Mouse (Mus musculus) layer of hippocampus, postnatal 14 days (tissue): ENCODE measurements around the gene Bub3. TPM values are rescaled to one million over a fixed set of nuclear protein-coding genes. Genes with fewer than 3 reads are reported as not detected.

Experiments
- DNase-seq, 2 experiments: peaks; one replicate each; pipeline ENCODE4 v3.0.0; 2021 to 2022; ENCODE audit warnings: low spot score in 2 of 2, mixed read lengths in 1 of 2
- total RNA-seq, 2 experiments: library from RNA; stranded (reverse); gene quantifications; 2 replicates each; pipeline ENCODE4 v1.2.3; 2021

The Bub3 gene
- total RNA-seq, 2 experiments from 2014 or later: 52.9 to 56.1 TPM

DNA sequence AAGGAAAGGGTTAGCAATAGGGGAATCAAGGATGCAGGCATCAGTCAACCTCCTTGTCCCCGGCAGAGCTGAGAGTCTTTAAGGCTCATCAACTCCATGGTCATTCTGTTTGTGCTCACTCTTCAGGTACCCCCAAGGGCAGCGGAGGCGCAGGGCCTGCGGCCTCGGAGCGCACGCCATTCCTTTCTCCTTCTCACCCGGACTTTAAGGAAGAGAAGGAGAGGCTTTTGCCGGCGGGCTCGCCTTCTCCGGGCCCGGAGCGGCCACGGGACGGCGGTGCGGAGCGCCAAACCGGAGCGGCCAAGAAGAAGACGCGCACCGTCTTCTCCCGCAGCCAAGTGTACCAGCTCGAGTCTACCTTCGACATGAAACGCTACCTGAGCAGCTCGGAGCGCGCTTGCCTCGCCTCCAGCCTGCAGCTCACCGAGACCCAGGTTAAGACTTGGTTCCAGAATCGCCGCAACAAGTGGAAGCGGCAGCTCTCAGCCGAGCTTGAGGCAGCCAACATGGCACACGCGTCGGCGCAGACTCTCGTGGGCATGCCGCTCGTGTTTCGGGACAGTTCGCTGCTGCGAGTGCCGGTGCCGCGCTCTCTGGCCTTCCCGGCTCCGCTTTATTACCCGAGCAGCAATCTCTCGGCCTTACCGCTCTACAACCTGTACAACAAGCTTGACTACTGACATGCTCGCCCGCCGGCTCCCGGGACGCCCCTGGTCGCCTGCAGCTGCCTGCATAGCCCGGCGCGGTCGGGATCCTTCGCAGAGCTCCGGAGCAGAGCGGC lies 4.5 kb upstream of the Bub3 start:
- DNase-seq: no peak

DNA sequence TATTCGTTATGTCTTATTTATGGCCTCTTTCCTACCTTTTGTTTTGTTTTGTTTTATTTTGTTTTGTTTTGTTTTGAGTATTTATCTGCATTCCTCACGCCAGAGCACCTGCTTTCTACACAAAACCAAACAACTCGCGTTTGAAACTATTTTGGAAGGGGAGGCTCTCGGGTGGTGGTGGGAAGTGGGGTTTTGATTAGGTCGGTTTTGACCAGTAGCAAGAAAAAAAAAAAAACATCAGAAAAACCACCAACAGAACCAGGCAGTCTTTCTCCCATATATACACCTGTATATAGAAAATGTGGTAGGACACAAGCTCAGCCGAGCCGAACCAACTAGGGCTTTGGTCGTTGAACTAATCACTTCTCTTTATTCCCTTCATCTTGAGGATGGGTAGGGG lies 3.9 kb upstream of the Bub3 start:
- no peak for DNase-seq

DNA sequence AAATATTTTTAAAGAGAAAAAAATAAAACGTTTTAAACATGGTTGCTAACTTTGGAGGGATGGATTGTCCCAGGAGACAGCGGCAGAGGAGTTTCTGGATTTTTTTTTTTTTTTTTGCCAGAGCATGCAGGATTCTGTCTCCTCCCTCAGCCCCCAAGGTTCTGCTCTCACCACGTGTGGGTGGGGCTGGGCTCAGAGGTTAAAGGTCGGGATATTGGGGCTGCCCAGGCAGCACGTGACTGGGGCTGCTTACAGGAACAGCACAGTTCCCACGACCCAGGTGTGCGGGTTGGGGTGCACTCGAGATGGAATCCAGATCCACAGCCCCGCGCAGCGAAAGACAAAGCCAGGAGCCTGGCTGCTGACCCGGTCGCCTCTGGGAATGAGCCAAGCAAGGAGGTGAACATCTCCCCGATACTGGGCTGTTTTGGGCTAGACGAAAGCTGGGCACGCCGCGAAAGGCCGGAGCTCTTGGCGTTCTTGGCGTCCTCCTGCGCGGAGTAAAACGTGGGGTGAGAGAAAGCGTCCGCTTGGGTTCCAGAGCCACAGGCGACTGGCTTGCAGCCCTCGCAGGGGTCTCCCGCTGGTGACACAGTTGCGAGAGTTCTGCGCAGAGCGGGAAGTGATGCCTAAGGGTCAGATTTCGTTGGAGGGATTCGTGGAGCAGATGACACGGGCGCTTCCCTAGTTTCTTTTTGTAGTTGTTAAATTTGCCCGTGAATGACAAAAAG lies 3.3 kb upstream of the Bub3 start:
- DNase-seq: no peak

DNA sequence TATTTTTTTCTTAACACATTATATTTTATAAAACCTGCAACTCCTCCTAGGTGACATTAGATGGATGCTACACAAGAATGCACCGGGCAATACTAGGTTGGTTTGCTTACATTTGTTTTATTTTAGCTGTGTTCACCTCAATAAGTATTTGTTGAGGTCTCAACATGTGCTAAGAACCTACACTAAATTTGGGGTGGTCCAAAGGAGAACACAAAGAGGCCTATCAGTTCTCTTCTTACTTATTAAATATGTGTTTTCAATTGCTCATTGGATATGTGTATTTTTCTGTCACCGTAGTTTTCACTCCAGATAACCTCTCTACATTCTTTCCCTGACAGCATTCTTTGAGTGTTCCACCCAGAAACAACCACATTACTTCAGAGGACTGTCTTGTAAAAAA lies 2.3 kb upstream of the Bub3 start:
- DNase-seq: no peak

DNA sequence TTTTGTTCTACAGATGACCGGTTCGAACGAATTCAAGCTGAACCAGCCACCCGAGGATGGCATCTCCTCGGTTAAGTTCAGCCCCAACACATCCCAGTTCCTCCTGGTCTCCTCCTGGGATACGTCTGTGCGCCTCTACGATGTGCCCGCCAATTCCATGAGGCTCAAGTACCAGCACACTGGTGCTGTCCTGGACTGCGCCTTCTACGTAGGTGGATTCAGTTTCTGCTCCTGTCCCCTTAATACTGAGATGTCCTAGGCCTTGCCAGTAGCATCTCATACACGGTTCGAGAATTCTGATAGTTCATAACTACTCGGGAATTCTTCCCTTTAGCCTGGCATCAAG lies 648 bp downstream of the Bub3 start:
- DNase-seq: no peak

DNA sequence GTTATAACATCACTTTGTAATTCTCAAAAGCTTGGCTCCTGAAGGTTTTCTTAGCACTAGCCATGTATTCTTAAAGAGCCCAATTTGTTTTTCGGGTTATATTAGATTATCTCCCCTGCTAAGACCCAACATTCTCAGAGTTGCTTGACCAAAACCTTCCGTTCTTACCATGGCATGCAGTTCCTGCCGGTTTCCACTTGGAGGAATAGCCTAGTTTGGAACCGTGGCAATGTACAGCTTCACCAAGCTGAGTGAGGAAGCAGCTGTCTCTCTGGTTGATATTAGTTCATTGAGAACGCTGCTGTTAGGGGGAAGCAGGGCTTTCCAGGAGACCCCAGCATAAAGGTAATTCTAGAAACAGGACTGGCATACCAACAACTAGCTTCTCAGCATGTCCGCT lies 15.2 kb downstream of the Bub3 start:
- DNase-seq: peak in 1 of 2 experiments; percentile 2

DNA sequence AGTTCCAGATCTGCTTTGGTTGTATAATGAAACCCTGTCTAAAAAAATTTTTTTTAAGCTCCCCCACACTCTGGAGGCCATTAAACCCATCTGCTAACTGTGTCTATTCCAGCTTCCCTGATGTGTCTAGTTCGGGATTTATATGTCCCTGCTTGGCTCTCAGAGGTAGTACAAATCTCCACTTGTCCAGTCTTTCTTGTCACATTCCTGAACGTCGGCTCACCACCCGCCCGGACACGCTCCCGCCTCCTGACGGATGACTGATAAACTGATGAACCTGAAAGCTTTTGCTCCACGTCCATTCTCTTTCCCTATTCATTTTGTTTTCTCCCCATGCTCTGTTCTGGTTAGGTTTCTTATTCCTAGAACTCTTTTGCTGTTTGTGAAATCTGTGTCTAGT lies 22.2 kb downstream of the Bub3 start:
- DNase-seq: no peak

DNA sequence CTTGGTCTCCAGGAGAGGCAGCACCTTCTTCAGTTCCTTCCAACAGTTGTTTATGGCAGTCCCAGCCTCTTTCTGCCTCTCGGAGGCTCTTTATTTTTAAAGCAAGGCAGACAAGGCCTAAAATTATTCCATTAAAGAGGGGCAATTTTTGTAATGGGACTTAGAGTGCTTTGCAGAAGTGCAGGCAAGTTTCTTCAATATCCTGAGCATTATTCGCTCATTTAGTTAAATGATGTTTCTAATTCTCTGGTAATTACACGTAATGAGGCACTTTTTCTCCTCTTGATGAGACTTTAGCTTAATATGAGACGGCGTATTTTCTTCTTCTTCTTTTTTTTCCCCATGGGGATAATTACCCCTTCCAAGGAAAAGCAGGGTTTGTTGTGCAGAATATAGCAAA lies 25.5 kb downstream of the Bub3 start:
- DNase-seq: no peak

DNA sequence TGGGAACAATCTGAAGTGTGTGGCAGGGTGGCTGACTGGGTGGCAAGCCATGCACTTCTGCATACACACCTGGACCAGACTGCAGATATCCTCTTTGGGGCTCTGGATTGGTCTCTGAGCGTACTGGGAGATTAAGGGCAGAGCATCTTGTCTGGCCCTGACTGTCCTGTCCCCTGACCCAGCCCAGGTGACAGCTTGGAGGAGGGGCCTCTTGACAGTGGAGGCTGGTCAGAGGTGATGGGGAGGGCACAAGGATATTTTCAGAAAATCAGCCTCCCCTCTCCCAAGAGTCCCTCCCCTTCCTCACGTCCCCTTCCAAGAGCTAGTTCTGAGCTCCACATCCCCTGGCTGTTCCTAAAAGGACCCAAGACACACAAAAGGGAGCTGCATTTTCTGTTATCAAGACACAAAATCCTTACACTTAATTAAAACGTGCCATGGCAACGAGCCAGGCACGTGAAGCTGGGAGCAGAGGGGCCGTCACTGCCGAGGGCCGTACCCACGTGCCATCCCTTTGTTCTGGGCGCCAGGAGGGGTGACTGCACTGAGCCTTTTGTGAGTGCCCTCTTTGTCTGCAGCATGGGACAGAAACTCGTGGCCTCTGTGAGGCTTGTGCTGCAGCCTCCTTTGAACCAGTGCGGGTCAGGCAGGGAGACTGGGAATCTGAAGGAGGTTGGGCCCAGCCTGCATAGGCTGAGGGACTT lies 37.9 kb downstream of the Bub3 start:
- DNase-seq: no peak

DNA sequence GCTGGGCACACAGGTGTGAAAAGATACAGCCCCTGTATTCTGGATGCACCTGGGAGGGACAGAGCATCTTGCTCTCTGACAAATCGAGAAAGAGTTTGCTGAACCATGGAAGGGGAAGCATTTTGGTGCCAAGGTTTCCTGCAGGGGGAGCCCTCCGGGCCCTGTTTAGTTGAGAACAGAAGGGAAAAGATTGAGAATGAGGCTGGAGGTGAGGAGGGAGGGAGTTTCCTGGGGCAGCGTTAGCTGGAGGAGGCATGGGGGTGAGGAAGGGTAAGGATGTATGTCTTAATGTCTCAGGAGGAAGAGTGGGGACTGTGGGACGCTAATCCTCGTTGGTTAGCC lies 38.4 kb downstream of the Bub3 start:
- peak; percentile 25 to 32 for DNase-seq

DNA sequence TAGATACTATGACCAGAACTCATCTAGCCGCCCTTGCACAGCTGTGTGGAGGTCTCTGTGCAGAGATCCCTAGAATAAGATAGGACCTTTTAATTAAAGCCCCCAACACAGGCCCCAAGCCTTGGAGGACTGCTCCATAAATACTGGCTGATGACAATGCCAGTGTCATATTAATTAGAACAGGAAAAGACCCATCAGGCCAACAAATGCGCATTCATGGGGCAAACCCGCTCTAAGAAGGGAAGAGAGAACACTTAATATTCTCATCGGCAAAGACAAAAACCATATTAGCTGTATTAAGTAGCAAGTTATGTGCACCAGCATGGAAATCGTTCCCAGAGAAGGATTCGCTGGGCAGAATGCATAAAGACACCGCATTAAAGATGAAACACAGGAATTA lies 42.1 kb downstream of the Bub3 start:
- no peak for DNase-seq

DNA sequence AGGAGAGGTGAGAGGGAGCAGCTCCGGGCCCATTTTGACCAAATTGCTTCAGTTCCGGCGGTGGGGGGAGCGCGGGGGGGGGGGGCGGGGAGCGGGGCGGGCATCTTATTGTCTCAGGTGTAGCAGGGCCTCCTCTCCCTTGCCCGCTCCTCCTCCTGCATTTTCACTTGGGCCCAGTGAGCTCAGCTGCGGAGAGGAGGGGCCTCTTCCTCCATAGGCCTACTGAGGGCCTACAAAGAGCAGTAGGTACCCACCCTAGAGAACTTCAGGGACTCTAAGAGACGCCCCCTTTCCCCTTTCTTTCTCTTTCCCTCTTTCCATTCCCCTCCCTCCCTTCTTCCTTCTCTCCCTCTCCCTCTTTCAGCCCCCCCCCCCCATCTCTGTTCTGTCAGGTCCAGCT lies 43.2 kb downstream of the Bub3 start:
- DNase-seq: no peak

DNA sequence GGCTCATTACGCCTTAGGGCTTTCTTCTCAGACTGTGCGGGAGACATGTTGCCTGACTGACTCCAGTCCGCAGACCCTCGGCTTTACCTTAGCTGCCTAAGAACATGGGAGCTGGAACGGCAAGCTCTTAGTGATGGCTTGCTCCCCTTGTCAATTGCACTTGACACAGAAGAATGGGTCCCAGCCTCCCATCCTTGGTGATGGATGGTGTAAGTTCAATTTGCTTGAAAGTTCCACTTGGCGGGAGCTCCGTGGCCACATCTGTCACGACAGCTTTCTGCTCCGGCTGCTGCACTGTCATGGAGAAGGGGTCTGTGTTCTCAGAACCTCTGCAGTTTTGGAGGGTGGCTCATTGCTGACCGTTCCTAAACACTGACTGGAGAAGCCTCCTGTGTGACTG lies 44.9 kb downstream of the Bub3 start:
- DNase-seq: no peak

DNA sequence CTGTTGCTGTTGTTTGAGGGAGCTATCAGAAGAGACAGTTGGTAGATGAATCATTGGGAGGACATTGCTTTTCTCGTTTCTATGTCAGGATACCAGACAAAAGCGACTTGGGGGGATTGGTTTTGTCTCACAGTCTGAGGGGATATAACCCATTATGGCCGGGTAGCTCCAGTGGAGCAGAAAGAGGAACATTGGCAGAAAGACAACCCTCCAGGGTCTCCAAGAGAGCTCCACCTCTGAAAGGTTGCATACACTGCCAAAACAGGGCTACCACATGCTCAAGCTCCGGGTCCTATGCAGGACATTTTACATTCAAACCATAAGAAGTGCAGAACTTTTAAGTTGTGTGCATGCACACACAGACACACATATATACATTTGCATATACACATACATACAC lies 45.5 kb downstream of the Bub3 start:
- no peak for DNase-seq

DNA sequence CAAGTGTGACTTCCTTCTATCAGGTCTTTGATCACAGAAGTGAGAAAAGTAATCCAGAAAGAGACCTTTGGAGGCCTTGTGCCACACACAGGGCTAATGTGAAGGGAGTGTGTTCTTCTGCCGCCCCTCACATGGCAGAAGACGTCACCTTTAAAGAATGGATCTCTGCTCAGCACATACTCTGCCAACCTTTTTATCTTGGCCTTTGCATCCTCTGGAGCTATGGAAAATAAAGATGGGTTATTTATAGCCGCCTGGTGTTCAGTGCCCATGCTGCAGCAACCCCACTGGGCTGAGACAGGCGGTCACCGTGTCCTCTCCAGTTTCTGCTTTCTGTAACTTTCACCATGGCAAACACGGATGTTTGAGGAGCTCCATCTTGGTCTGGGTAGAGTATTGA lies 48.0 kb downstream of the Bub3 start:
- DNase-seq: no peak

DNA sequence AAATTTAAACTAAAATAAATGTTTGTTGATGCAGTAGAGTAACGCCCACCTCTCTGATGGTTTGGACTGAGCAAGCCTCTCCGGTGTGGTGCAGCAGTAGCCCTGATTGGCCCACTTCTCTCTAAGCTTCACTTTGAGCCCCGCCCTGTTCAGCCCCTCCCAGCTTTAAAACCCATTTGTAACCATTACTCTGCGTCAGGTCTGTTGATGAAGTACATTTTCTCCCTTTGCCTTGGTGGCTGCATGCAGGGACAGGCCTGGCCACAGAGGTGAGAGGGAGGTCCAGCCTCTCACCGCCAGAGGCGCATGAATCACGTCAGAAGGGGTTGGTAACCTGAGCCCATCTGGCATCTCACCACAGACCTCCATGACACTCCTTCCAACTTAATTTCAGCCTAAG lies 49.7 kb downstream of the Bub3 start:
- no peak for DNase-seq

Other genes starting within 250 kb of the Bub3 start
- gene Cuzd1, start 237.9 kb upstream of the Bub3 start, total RNA-seq: under 1 TPM; 0.17 to 0.28 TPM
- not detected for gene Fam24b, start 230.7 kb upstream of the Bub3 start, total RNA-seq
- not detected for gene Fam24a, start 226.4 kb upstream of the Bub3 start, total RNA-seq
- gene 2310057M21Rik, start 197.5 kb upstream of the Bub3 start, total RNA-seq: 10 to 100 TPM; 30.5 to 31.0 TPM
- 10 to 100 TPM; 42.2 to 51.4 TPM for gene Pstk, start 189.1 kb upstream of the Bub3 start, total RNA-seq
- 10 to 100 TPM; 43.8 to 51.4 TPM for gene Ikzf5, start 149.7 kb upstream of the Bub3 start, total RNA-seq
- 10 to 100 TPM; 68.2 to 70.0 TPM for gene Acadsb, start 149.6 kb upstream of the Bub3 start, total RNA-seq
- gene Hmx3, start 17.4 kb upstream of the Bub3 start, total RNA-seq: not detected
- not detected for gene Hmx2, start 11.4 kb upstream of the Bub3 start, total RNA-seq